Mouse (Mus musculus) MEL (cell line): ENCODE results near the gene Tnfsf14. TPM values are rescaled to one million over a fixed set of nuclear protein-coding genes. Genes with fewer than 3 reads are reported as not detected.

Experiments
- DNase-seq: peaks from one replicate; pipeline ENCODE4 v3.0.0; 2011; ENCODE audit warnings: low read depth, low spot score
- H3K27ac ChIP-seq: 2 replicates; pipeline ENCODE4 v1.5.1; 2012; ENCODE audit warnings: low read depth, mild to moderate bottlenecking, control low read depth, low read length, moderate library complexity; ENCODE audit not compliant: control insufficient read depth
- H3K27me3 ChIP-seq, 2 experiments: fragments of 150-350 bp in 1 of 2; sonication (generic) in 1 of 2; 2 replicates each; pipeline ENCODE4 v1.6.1; 2012; ENCODE audit warnings: low read length in 2 of 2, mild to moderate bottlenecking in 2 of 2, improper control_type of control experiment in 1 of 2, moderate library complexity in 1 of 2; ENCODE audit not compliant: insufficient read depth in 2 of 2, control insufficient read depth in 1 of 2
- H3K36me3 ChIP-seq, 2 experiments: 2 replicates each; pipeline ENCODE4 v1.6.1; 2012 to 2014; ENCODE audit warnings: low read length in 2 of 2, improper control_type of control experiment in 1 of 2, inconsistent platforms in 1 of 2, mild to moderate bottlenecking in 1 of 2; ENCODE audit not compliant: insufficient read depth in 2 of 2, control insufficient read depth in 1 of 2
- H3K4me1 ChIP-seq, 2 experiments: fragments of 150-350 bp in 1 of 2; sonication (generic) in 1 of 2; 2 replicates each; pipeline ENCODE4 v1.6.1; 2012; ENCODE audit warnings: low read length in 2 of 2, improper control_type of control experiment in 1 of 2, mild to moderate bottlenecking in 1 of 2; ENCODE audit not compliant: insufficient read depth in 2 of 2, control insufficient read depth in 1 of 2
- H3K4me3 ChIP-seq, 2 experiments: fragments of 150-350 bp in 1 of 2; sonication (generic) in 1 of 2; 2 replicates each; pipeline ENCODE4 v1.5.1; 2012; ENCODE audit warnings: low read depth in 2 of 2, low read length in 2 of 2, mild to moderate bottlenecking in 2 of 2, moderate library complexity in 2 of 2, control low read depth in 1 of 2, improper control_type of control experiment in 1 of 2; ENCODE audit not compliant: control insufficient read depth in 1 of 2, insufficient read depth in 1 of 2
- H3K79me2 ChIP-seq: 2 replicates; pipeline ENCODE4 v1.6.1; 2012; ENCODE audit warnings: mild to moderate bottlenecking, low read length, moderate library complexity; ENCODE audit not compliant: control insufficient read depth, poor library complexity, insufficient read depth
- H3K9ac ChIP-seq: 2 replicates; pipeline ENCODE4 v1.6.1; 2012; ENCODE audit warnings: low read depth, mild to moderate bottlenecking, control low read depth, low read length, moderate library complexity; ENCODE audit not compliant: control insufficient read depth, poor library complexity, severe bottlenecking
- H3K9me3 ChIP-seq: fragments of 150-350 bp; sonication (generic); replicated peaks from 2 replicates; pipeline ENCODE4 v1.6.1; 2012; ENCODE audit warnings: mild to moderate bottlenecking, low read length, improper control_type of control experiment, moderate library complexity; ENCODE audit not compliant: insufficient read depth
- CHD1 ChIP-seq: IDR thresholded peaks from 2 replicates; pipeline ENCODE4 v1.6.1; 2012; ENCODE audit warnings: low read depth, mild to moderate bottlenecking, inconsistent platforms, low read length, improper control_type of control experiment
- CHD2 ChIP-seq: IDR thresholded peaks from 2 replicates; pipeline ENCODE4 v1.6.1; 2011; ENCODE audit warnings: low read length, improper control_type of control experiment
- CTCF ChIP-seq, 3 experiments: IDR thresholded peaks in 2 of 3; conservative IDR thresholded peaks in 1 of 3; 2 replicates each; pipeline ENCODE4 v1.5.1; 2011 to 2012; ENCODE audit warnings: low read length in 3 of 3, low read depth in 2 of 3, mild to moderate bottlenecking in 2 of 3, improper control_type of control experiment in 1 of 3, inconsistent platforms in 1 of 3, mixed read lengths in 1 of 3, moderate library complexity in 1 of 3; ENCODE audit not compliant: control insufficient read depth in 1 of 3, insufficient read depth in 1 of 3, poor library complexity in 1 of 3, severe bottlenecking in 1 of 3
- E2F4 ChIP-seq: IDR thresholded peaks from 2 replicates; pipeline ENCODE4 v1.6.1; 2011; ENCODE audit warnings: low read depth, low read length, improper control_type of control experiment, borderline replicate concordance
- JUND ChIP-seq: IDR thresholded peaks from 2 replicates; pipeline ENCODE4 v1.6.1; 2011; ENCODE audit warnings: low read depth, mild to moderate bottlenecking, improper control_type of control experiment, low read length
- KAT2A ChIP-seq: conservative IDR thresholded peaks from 2 replicates; pipeline ENCODE4 v1.6.1; 2012; ENCODE audit warnings: low read depth, low read length, improper control_type of control experiment, inconsistent platforms
- MAFK ChIP-seq: IDR thresholded peaks from 2 replicates; pipeline ENCODE4 v1.6.1; 2011; ENCODE audit warnings: low read depth, mild to moderate bottlenecking, low read length, improper control_type of control experiment, borderline replicate concordance
- MAZ ChIP-seq: IDR thresholded peaks from 2 replicates; pipeline ENCODE4 v1.6.1; 2012; ENCODE audit warnings: low read depth, mild to moderate bottlenecking, inconsistent platforms, low read length, improper control_type of control experiment
- MXI1 ChIP-seq: IDR thresholded peaks from 2 replicates; pipeline ENCODE4 v1.6.1; 2011; ENCODE audit warnings: mild to moderate bottlenecking, low read depth, low read length, improper control_type of control experiment
- NRF1 ChIP-seq: IDR thresholded peaks from 2 replicates; pipeline ENCODE4 v1.6.1; 2014; ENCODE audit warnings: low read depth, mild to moderate bottlenecking, inconsistent platforms, low read length, improper control_type of control experiment, moderate library complexity; ENCODE audit not compliant: poor library complexity, insufficient read depth, severe bottlenecking
- POLR2A ChIP-seq, 2 experiments: IDR thresholded peaks; 2 replicates each; pipeline ENCODE4 v1.6.1; 2011 to 2012; ENCODE audit warnings: low read length in 2 of 2, mild to moderate bottlenecking in 2 of 2, control low read depth in 1 of 2, improper control_type of control experiment in 1 of 2, low read depth in 1 of 2, moderate library complexity in 1 of 2; ENCODE audit not compliant: control insufficient read depth in 1 of 2, insufficient read depth in 1 of 2, poor library complexity in 1 of 2
- POLR2AphosphoS2 ChIP-seq: IDR thresholded peaks from 2 replicates; pipeline ENCODE4 v1.6.1; 2011; ENCODE audit warnings: low read length, improper control_type of control experiment
- RAD21 ChIP-seq: IDR thresholded peaks from 2 replicates; pipeline ENCODE4 v1.6.1; 2011; ENCODE audit warnings: mild to moderate bottlenecking, low read depth, low read length, improper control_type of control experiment
- RCOR1 ChIP-seq: IDR thresholded peaks from 2 replicates; pipeline ENCODE4 v1.6.1; 2012; ENCODE audit warnings: low read depth, mild to moderate bottlenecking, inconsistent platforms, low read length, improper control_type of control experiment
- SMC3 ChIP-seq: IDR thresholded peaks from 2 replicates; pipeline ENCODE4 v1.6.1; 2011; ENCODE audit warnings: low read depth, low read length, improper control_type of control experiment
- TBP ChIP-seq: IDR thresholded peaks from 2 replicates; pipeline ENCODE4 v1.8.0; 2011; ENCODE audit warnings: low read depth, low read length, improper control_type of control experiment
- UBTF ChIP-seq: IDR thresholded peaks from 2 replicates; pipeline ENCODE4 v1.6.1; 2012; ENCODE audit warnings: low read depth, mild to moderate bottlenecking, inconsistent platforms, low read length, improper control_type of control experiment, moderate library complexity, borderline replicate concordance; ENCODE audit not compliant: insufficient read depth
- ZC3H11A ChIP-seq: IDR thresholded peaks from 2 replicates; pipeline ENCODE4 v1.6.1; 2012; ENCODE audit warnings: low read depth, mild to moderate bottlenecking, inconsistent platforms, low read length, improper control_type of control experiment
- polyA plus RNA-seq, 2 experiments: library from polyadenylated mRNA; stranded (reverse) in 1 of 2; unstranded in 1 of 2; fragments of >175 nt in 1 of 2; fragments of >200 nt in 1 of 2; gene quantifications; 2 replicates each; pipeline versions ENCODE4 v1.2.1 to v1.2.4; 2012; ENCODE audit warnings: low replicate concordance in 2 of 2, low read depth in 1 of 2; ENCODE audit not compliant: insufficient read length in 2 of 2, insufficient read depth in 1 of 2, missing spikeins in 1 of 2
- total RNA-seq: library from RNA; depleted of rRNA; stranded (reverse); fragments of 300-350 nt; gene quantifications from 2 replicates; pipeline ENCODE4 v1.2.3, GENCODE M21; 2012

Tnfsf14 gene
- total and polyA plus RNA-seq, 3 experiments, result not detected

DNA sequence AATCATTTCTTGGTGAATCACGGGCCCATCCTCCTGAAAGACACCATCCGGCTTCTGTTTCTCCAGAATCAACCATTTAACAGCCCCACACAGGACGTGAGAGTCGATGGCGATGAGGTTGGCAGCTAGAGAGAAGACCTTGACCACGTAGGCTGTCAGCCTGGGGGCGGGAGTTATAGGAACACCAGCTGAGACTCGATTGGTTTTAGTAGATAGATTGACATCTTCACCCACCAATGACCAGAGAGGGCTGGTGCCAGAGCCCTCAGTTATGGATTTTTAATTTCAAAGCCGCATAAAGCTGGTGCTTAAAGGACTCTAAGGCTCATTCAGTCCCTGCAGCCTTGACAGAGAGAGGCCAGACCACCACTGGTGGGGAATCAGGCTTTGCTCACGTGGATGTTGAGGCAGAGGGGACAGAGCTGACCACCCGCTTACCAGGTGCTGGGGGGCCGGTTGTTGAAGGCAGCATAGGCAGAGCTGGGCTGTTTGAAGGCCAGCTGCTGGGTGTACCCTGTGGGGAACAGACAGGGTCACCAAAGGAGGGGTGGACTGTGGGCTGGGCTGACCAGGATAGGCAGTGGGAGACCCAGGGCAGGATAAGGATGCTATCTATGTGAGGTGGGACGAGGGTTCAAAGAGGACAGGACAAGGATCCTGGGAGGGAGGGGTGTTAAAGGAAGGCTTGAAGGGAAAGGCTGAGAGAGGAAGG is 20.9 kb upstream of the Tnfsf14 start:
- Histone ChIP-seq H3K9me3 (no peaks in the 10 kb centered on the region), H3K36me3 (no peaks in the 10 kb centered on the region), H3K4me3 (peak overlapping the region; percentile 38 to 48), H3K4me1 (peaks cover 0 to 6% of the 10 kb centered on the region in 2 experiments; a peak in 1 of 4 replicates), H3K27ac (no peak overlapping the region), H3K9ac (peak overlapping the region; percentile 63), H3K79me2 (no peaks in the 10 kb centered on the region), H3K27me3 (no peaks in the 10 kb centered on the region)
- DNase-seq, result peak; percentile 84
- no peak for TF ChIP-seq POLR2A (IDR thresholded peaks at IDR 0.05; ENCODE audit: control insufficient read depth in 1 of 2, insufficient read depth in 1 of 2, low read depth in 1 of 2, low read length in 2 of 2, poor library complexity in 1 of 2)
- no peak for TF ChIP-seq MAFK
- peak; percentile 70 for TF ChIP-seq CHD2
- no peak for TF ChIP-seq CHD1
- no peak for TF ChIP-seq MAZ

DNA sequence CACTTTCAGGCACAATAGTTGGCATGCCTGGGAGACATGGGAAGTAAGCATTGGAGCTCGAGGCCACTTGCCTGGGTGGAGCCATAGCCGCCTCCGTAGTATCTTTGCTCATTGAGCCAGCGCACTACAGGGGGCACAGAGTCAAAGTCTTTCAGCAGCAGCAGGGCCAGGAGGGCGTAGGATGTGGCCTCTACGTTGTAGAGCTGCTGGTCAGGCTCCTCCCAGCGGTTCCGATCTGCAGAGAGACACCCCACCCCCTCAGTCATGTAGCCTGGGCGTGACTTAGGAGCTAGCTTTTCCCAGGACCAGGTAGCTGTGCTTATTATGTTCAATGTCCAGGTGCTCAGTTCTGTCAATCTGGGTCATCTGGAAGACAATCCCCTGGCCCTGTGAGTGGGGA is 17.5 kb upstream of the Tnfsf14 start:
- H3K4me3 ChIP-seq, result no peak overlapping the region
- no peaks in the 10 kb centered on the region for H3K9me3 ChIP-seq
- TF ChIP-seq E2F4, result no peak
- TF ChIP-seq UBTF, result no peak
- no peak for TF ChIP-seq MXI1
- TF ChIP-seq KAT2A, result no peak
- TF ChIP-seq MAZ, result no peak
- TF ChIP-seq TBP, result no peak
- TF ChIP-seq POLR2AphosphoS2, result no peak
- H3K9ac ChIP-seq, result no peak overlapping the region
- H3K27me3 ChIP-seq, result no peaks in the 10 kb centered on the region
- peaks cover 0 to 6% of the 10 kb centered on the region in 2 experiments; a peak in 1 of 4 replicates for H3K4me1 ChIP-seq
- no peak for DNase-seq
- no peaks in the 10 kb centered on the region for H3K79me2 ChIP-seq
- no peak overlapping the region for H3K27ac ChIP-seq
- no peaks in the 10 kb centered on the region for H3K36me3 ChIP-seq

DNA sequence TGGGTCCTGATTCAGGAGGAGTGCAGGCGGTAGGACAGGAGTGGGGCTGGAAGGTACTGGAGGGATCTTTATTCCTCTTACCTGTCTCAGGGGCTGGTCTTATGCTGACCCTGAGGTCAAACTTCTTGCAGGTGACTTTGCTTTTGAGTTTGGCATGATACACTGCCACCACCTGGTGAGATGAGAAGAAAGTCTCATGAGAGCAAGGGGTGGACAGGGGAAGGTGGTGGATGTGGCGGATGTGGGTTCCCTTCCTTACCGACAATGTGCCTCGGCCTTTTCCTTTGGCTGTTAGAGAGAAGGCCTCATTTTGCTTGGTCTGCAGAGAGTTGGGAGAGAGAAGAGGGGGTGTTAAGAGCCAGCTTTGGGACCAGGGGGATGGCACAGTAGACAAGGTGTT is 15.4 kb upstream of the Tnfsf14 start:
- TF ChIP-seq ZC3H11A, result peak; percentile 46
- peak in 2 of 3 experiments; percentile 24 to 60; a peak in 3 of 6 replicates for TF ChIP-seq CTCF (IDR thresholded peaks at IDR 0.05 in 2 of 3, conservative IDR thresholded peaks at IDR 0.05 in 1 of 3; ENCODE audit: control insufficient read depth in 1 of 3, insufficient read depth in 1 of 3, low read depth in 2 of 3, low read length in 3 of 3, poor library complexity in 1 of 3, severe bottlenecking in 1 of 3)
- peak; percentile 66 for TF ChIP-seq SMC3
- no peak for TF ChIP-seq E2F4
- no peak for TF ChIP-seq TBP
- TF ChIP-seq RAD21, result peak; percentile 52
- no peak for TF ChIP-seq JUND
- no peak for TF ChIP-seq RCOR1
- no peak for TF ChIP-seq CHD1
- no peak for TF ChIP-seq NRF1
- TF ChIP-seq, all 39 proteins: peak for 4
- Histone ChIP-seq H3K27ac (no peak overlapping the region), H3K27me3 (no peaks in the 10 kb centered on the region), H3K36me3 (peaks cover 0 to 6% of the 10 kb centered on the region in 2 experiments; a peak in 2 of 4 replicates), H3K4me3 (no peak overlapping the region), H3K9ac (no peak overlapping the region), H3K4me1 (peaks cover 0 to 9% of the 10 kb centered on the region in 2 experiments; a peak in 2 of 4 replicates), H3K79me2 (no peaks in the 10 kb centered on the region), H3K9me3 (no peaks in the 10 kb centered on the region)
- DNase-seq, result no peak
